Mouse (Mus musculus) forebrain, embryonic 14.5 days (tissue): ENCODE measurements at regions not wholly inside any gene's neighbourhood (a gene's known extent, or its start where the extent isn't known, plus 50 kb on each side); places are given as distances from the start of the nearest gene placed in this dataset.

Experiments used
- ATAC-seq: fragments of 200-750 bp; cut with Nextera tagmentation; 2 replicates; pipeline ENCODE4 v1.8.0; 2017; ENCODE audit warnings: mild to moderate bottlenecking, moderate library complexity
- DNase-seq: peaks from one replicate; pipeline ENCODE4 v3.0.0-alpha.2; 2015; ENCODE audit warnings: low spot score
- H3K27ac ChIP-seq: fragments of 300-500 bp; sonication (generic); 2 replicates; pipeline ENCODE4 v1.5.1; 2014; ENCODE audit warnings: low read depth, mild to moderate bottlenecking, control low read depth, low read length, moderate library complexity
- H3K27me3 ChIP-seq: fragments of 300-500 bp; sonication (generic); replicated peaks from 2 replicates; pipeline ENCODE4 v1.6.1; 2014; ENCODE audit warnings: low read length, control low read depth, mixed read lengths; ENCODE audit not compliant: control insufficient read depth, insufficient read depth
- H3K36me3 ChIP-seq: fragments of 300-500 bp; sonication (generic); 2 replicates; pipeline ENCODE4 v1.6.1; 2014; ENCODE audit warnings: low read length, control low read depth; ENCODE audit not compliant: control insufficient read depth, insufficient read depth
- H3K4me1 ChIP-seq: fragments of 300-500 bp; sonication (generic); 2 replicates; pipeline ENCODE4 v1.6.1; 2014; ENCODE audit warnings: antibody characterized with exemption, low read length, control low read depth; ENCODE audit not compliant: control insufficient read depth, insufficient read depth
- H3K4me2 ChIP-seq: fragments of 300-500 bp; sonication (generic); 2 replicates; pipeline ENCODE4 v1.6.1; 2014; ENCODE audit warnings: mild to moderate bottlenecking, control low read depth, low read length
- H3K4me3 ChIP-seq: fragments of 300-500 bp; sonication (generic); 2 replicates; pipeline ENCODE4 v1.5.1; 2014; ENCODE audit warnings: low read depth, low read length, control low read depth
- H3K9ac ChIP-seq: fragments of 300-500 bp; sonication (generic); 2 replicates; pipeline ENCODE4 v1.6.1; 2014; ENCODE audit warnings: mild to moderate bottlenecking, low read length, control low read depth, moderate library complexity
- H3K9me3 ChIP-seq: fragments of 300-500 bp; sonication (generic); replicated peaks from 2 replicates; pipeline ENCODE4 v1.6.1; 2016; ENCODE audit warnings: low read length, control low read depth, mixed read lengths; ENCODE audit not compliant: control insufficient read depth
- WGBS: fragments of 180-500 bp; shearing (Covaris S2); extraction: QIAGEN DNeasy Blood & Tissue Kit; methylation state at CpG from one replicate; pipeline ENCODE4 v1.1.7; 2014; 5-methylcytosine and 5-hydroxymethylcytosine counted together

- 72% methylated on average over 4 of the region's 4 CpGs for WGBS
- Histone ChIP-seq H3K9ac (no peak overlapping the region), H3K36me3 (no peaks in the 10 kb centered on the region), H3K27ac (no peak overlapping the region), H3K4me3 (no peak overlapping the region), H3K4me2 (no peak overlapping the region), H3K27me3 (no peaks in the 10 kb centered on the region), H3K9me3 (no peaks in the 10 kb centered on the region), H3K4me1 (0 out of 2 replicates have a peak, but pooled peaks cover 3% of the 10 kb centered on the region)
- ATAC-seq (peak; percentile 32; the same call in 1 of the 2 replicates), DNase-seq (peak; percentile 46)
Observed at GRCm38 (mm10) chr2:19743467-19743866, 85.9 kb downstream of the Otud1 start.

- no peaks in the 10 kb centered on the region for H3K27me3 ChIP-seq
- 97% methylated on average over 2 of the region's 2 CpGs for WGBS
- DNase-seq (no peak), ATAC-seq (no peak)
- no peak overlapping the region for H3K4me2 ChIP-seq
- no peaks in the 10 kb centered on the region for H3K36me3 ChIP-seq
- no peak overlapping the region for H3K9ac ChIP-seq
- 0 out of 2 replicates have a peak, but pooled peaks cover 3% of the 10 kb centered on the region for H3K4me1 ChIP-seq
- no peaks in the 10 kb centered on the region for H3K9me3 ChIP-seq
- H3K4me3 ChIP-seq, result no peak overlapping the region
- H3K27ac ChIP-seq, result no peak overlapping the region
Observed at GRCm38 (mm10) chr2:19744986-19745660, 87.6 kb downstream of the Otud1 start.

- ATAC-seq, result no peak
- H3K27ac ChIP-seq, result no peak overlapping the region
- no peak for DNase-seq
- no peaks in the 10 kb centered on the region for H3K36me3 ChIP-seq
- 87% methylated on average over 11 of the region's 11 CpGs for WGBS
- H3K4me2 ChIP-seq, result no peak overlapping the region
- H3K9ac ChIP-seq, result no peak overlapping the region
- no peaks in the 10 kb centered on the region for H3K27me3 ChIP-seq
- no peak overlapping the region for H3K4me3 ChIP-seq
- no peaks in the 10 kb centered on the region for H3K9me3 ChIP-seq
- H3K4me1 ChIP-seq, result no peaks in the 10 kb centered on the region
Observed at GRCm38 (mm10) chr2:19752753-19753152, 95.2 kb downstream of the Otud1 start.

- no peaks in the 10 kb centered on the region for H3K27me3 ChIP-seq
- no peak overlapping the region for H3K4me2 ChIP-seq
- ATAC-seq (no peak), DNase-seq (no peak)
- H3K4me3 ChIP-seq, result no peak overlapping the region
- no peak overlapping the region for H3K27ac ChIP-seq
- H3K36me3 ChIP-seq, result no peaks in the 10 kb centered on the region
- no peaks in the 10 kb centered on the region for H3K4me1 ChIP-seq
- no peaks in the 10 kb centered on the region for H3K9me3 ChIP-seq
- H3K9ac ChIP-seq, result no peak overlapping the region
Observed at GRCm38 (mm10) chr2:19753479-19753878, 95.9 kb downstream of the Otud1 start.

- peak; percentile 16 for DNase-seq
- 58% methylated on average over 4 of the region's 4 CpGs for WGBS
- Histone ChIP-seq H3K9me3 (no peaks in the 10 kb centered on the region), H3K27ac (no peak overlapping the region), H3K36me3 (no peaks in the 10 kb centered on the region), H3K27me3 (no peaks in the 10 kb centered on the region), H3K4me2 (no peak overlapping the region), H3K9ac (no peak overlapping the region), H3K4me1 (no peaks in the 10 kb centered on the region), H3K4me3 (no peak overlapping the region)
- no peak for ATAC-seq
Observed at GRCm38 (mm10) chr2:19757910-19758309, 100.4 kb downstream of the Otud1 start.

GRCm38 (mm10) chr2:19759169-19759568 is 101.6 kb downstream of the Otud1 start:
- 66% methylated on average over 2 of the region's 2 CpGs for WGBS
- no peak overlapping the region for H3K4me2 ChIP-seq
- H3K4me1 ChIP-seq, result no peaks in the 10 kb centered on the region
- no peaks in the 10 kb centered on the region for H3K27me3 ChIP-seq
- peak; percentile 34; the same call in 1 of the 2 replicates for ATAC-seq
- H3K9me3 ChIP-seq, result no peaks in the 10 kb centered on the region
- H3K27ac ChIP-seq, result no peak overlapping the region
- H3K36me3 ChIP-seq, result no peaks in the 10 kb centered on the region
- no peak overlapping the region for H3K9ac ChIP-seq
- peak; percentile 52 for DNase-seq
- H3K4me3 ChIP-seq, result no peak overlapping the region

- H3K4me2 ChIP-seq, result no peak overlapping the region
- no peaks in the 10 kb centered on the region for H3K9me3 ChIP-seq
- no peaks in the 10 kb centered on the region for H3K4me1 ChIP-seq
- DNase-seq, result no peak
- no peak overlapping the region for H3K27ac ChIP-seq
- WGBS, result 79% methylated on average over 6 of the region's 6 CpGs
- H3K4me3 ChIP-seq, result no peak overlapping the region
- no peaks in the 10 kb centered on the region for H3K36me3 ChIP-seq
- no peak for ATAC-seq
- no peaks in the 10 kb centered on the region for H3K27me3 ChIP-seq
- H3K9ac ChIP-seq, result no peak overlapping the region
Observed at GRCm38 (mm10) chr2:19759577-19759976, 102.0 kb downstream of the Otud1 start.

GRCm38 (mm10) chr2:19762996-19763395 is 105.4 kb downstream of the Otud1 start:
- Histone ChIP-seq H3K27ac (no peak overlapping the region), H3K9ac (no peak overlapping the region), H3K4me3 (no peak overlapping the region), H3K27me3 (no peaks in the 10 kb centered on the region), H3K9me3 (no peaks in the 10 kb centered on the region), H3K4me2 (no peak overlapping the region), H3K36me3 (no peaks in the 10 kb centered on the region), H3K4me1 (no peaks in the 10 kb centered on the region)
- WGBS, result 70% methylated on average over 3 of the region's 3 CpGs
- no peak for DNase-seq
- no peak for ATAC-seq

GRCm38 (mm10) chr2:19784913-19785312 is 124.7 kb upstream of the Etl4 start:
- Histone ChIP-seq H3K4me1 (no peaks in the 10 kb centered on the region), H3K4me3 (no peak overlapping the region), H3K9ac (no peak overlapping the region), H3K4me2 (no peak overlapping the region), H3K36me3 (no peaks in the 10 kb centered on the region), H3K27ac (no peak overlapping the region), H3K27me3 (no peaks in the 10 kb centered on the region), H3K9me3 (no peaks in the 10 kb centered on the region)
- 95% methylated on average over 2 of the region's 2 CpGs for WGBS
- ATAC-seq, result no peak
- DNase-seq, result no peak
